Mouse (Mus musculus): ENCODE measurements around the gene Slc23a2. TPM values are rescaled to one million over a fixed set of nuclear protein-coding genes. Genes with fewer than 3 reads are reported as not detected.

Slc23a2 gene
- polyA plus RNA-seq, 1 experiment from 2014 or later: 14.2 TPM

DNA sequence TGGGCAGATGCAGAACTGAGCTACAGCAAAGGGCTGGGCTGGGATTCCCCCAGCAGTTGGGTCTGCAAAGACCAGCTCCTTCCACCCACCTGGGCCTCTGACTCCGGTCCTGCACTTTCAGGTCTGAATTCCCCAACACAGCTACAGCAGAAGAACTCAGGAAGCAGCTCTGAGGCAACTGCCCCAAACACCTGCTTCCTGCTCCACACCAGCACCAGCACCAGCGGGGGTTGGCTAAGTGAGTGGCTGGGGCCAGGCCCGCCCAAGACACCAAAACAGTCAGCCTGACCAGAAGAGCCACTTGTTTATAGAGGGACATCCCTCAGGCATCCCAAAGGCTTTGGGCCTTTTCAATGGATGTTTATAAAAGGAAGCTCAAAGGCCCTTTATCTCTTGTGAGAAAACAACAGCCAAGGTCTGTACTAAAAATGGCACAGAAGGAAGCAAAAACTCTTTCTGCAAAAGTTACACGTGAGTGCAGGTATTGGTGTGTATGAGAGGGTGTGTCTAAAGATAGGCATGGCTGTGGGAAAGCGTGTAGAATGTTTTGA, 123.8 kb downstream of the Slc23a2 start:
- Histone ChIP-seq H3K4me2 (ENCODE audit: low read depth, low read length, severe bottlenecking) (no peak overlapping the region), H3K9ac (ENCODE audit: low read length) (no peak overlapping the region), H3K36me3 (ENCODE audit: control insufficient read depth, insufficient read depth, low read length) (no peaks in the 10 kb centered on the region), H3K4me1 (replicated peaks; ENCODE audit: control insufficient read depth, insufficient read depth, low read length) (no peaks in the 10 kb centered on the region), H3K9me3 (ENCODE audit: control insufficient read depth, low read length) (no peaks in the 10 kb centered on the region), H3K4me3 (ENCODE audit: low read depth, low read length) (no peak overlapping the region), H3K27ac (ENCODE audit: low read depth, low read length) (no peak overlapping the region), H3K27me3 (ENCODE audit: control insufficient read depth, insufficient read depth, low read length) (no peaks in the 10 kb centered on the region)
- DNase-seq (ENCODE audit: low spot score) (no peak), ATAC-seq (replicated peaks; ENCODE audit: low FRiP score) (no peak)
- WGBS: 75% methylated on average over 5 of the region's 5 CpGs

DNA sequence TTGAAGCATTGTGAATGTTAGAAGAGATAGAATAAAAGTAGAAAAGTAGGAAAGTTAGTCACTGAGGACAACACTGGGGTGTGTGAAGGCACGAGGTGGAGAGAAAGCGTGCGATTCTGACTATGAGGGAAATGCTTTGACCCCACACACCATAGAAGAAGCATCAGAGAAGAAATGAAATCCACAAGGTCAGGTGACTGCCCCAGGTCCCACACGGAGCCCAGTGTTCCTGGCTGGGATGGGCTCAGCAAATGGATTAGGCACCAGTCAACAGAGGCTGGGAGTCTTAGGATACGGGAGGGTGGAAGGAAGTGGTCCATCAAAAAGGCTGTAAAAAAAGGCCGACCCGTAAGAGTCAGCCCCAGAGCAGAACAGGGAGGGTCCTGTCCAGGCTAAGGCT, 124.5 kb downstream of the Slc23a2 start:
- Histone ChIP-seq H3K36me3 (ENCODE audit: control insufficient read depth, insufficient read depth, low read length) (no peaks in the 10 kb centered on the region), H3K4me1 (replicated peaks; ENCODE audit: control insufficient read depth, insufficient read depth, low read length) (no peaks in the 10 kb centered on the region), H3K4me2 (ENCODE audit: low read depth, low read length, severe bottlenecking) (no peak overlapping the region), H3K27ac (ENCODE audit: low read depth, low read length) (no peak overlapping the region), H3K4me3 (ENCODE audit: low read depth, low read length) (no peak overlapping the region), H3K27me3 (ENCODE audit: control insufficient read depth, insufficient read depth, low read length) (no peaks in the 10 kb centered on the region), H3K9ac (ENCODE audit: low read length) (no peak overlapping the region), H3K9me3 (ENCODE audit: control insufficient read depth, low read length) (no peaks in the 10 kb centered on the region)
- 93% methylated on average over 7 of the region's 7 CpGs for WGBS
- no peak for ATAC-seq (replicated peaks; ENCODE audit: low FRiP score)
- DNase-seq (ENCODE audit: low spot score): no peak

DNA sequence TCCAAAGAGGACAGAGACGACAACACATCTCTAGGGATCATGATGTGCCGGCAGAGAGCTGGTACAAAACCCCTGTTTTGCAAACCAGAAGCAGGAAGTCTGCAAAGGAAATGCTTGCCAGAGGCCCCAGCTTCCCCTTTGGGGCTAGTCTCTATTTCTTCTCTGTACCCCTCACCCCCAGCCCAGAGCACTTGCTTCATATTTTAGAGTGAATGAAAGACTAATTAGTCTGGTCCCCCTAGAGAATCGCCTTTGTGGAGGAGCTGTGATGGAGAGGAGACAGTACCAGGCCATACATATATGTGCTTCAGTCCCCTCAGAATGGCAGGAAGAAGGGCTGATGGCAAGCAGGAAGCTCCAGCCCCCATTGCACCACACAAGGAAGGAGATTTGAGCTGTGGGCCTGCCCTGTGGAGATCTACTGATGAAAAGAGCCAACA, 125.5 kb downstream of the Slc23a2 start:
- Histone ChIP-seq H3K27me3 (ENCODE audit: control insufficient read depth, insufficient read depth, low read length) (no peaks in the 10 kb centered on the region), H3K9me3 (ENCODE audit: control insufficient read depth, low read length) (no peaks in the 10 kb centered on the region), H3K4me3 (ENCODE audit: low read depth, low read length) (no peak overlapping the region), H3K36me3 (ENCODE audit: control insufficient read depth, insufficient read depth, low read length) (no peaks in the 10 kb centered on the region), H3K9ac (ENCODE audit: low read length) (no peak overlapping the region), H3K27ac (ENCODE audit: low read depth, low read length) (no peak overlapping the region), H3K4me1 (replicated peaks; ENCODE audit: control insufficient read depth, insufficient read depth, low read length) (no peaks in the 10 kb centered on the region), H3K4me2 (ENCODE audit: low read depth, low read length, severe bottlenecking) (no peak overlapping the region)
- DNase-seq (ENCODE audit: low spot score) (no peak), ATAC-seq (replicated peaks; ENCODE audit: low FRiP score) (no peak)
- 84% methylated on average over 3 of the region's 3 CpGs for WGBS

DNA sequence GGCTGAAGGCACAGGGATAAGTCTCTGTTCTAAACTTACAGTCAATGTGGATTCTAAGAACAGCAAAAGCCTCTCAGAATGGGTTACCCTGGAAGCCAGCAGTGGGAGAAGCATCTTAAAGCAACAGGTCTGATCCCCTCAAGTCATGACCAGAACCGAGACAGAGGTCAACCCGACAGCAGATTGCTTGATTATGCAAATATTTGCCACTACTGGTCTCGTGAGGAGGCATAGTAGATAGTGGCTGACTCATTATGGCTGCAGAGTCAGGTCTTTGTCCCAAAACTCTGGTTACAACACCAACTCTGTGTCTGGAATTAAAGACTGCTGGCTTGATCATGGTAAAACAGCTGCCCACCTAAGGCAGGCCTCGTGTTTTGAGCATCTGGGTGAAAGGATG, 126.8 kb downstream of the Slc23a2 start:
- no peaks in the 10 kb centered on the region for H3K4me1 ChIP-seq (replicated peaks; ENCODE audit: control insufficient read depth, insufficient read depth, low read length)
- H3K9ac ChIP-seq (ENCODE audit: low read length): no peak overlapping the region
- H3K27me3 ChIP-seq (ENCODE audit: control insufficient read depth, insufficient read depth, low read length): no peaks in the 10 kb centered on the region
- no peaks in the 10 kb centered on the region for H3K9me3 ChIP-seq (ENCODE audit: control insufficient read depth, low read length)
- no peak overlapping the region for H3K27ac ChIP-seq (ENCODE audit: low read depth, low read length)
- ATAC-seq (replicated peaks; ENCODE audit: low FRiP score) (no peak), DNase-seq (ENCODE audit: low spot score) (no peak)
- H3K4me2 ChIP-seq (ENCODE audit: low read depth, low read length, severe bottlenecking): no peak overlapping the region
- no peaks in the 10 kb centered on the region for H3K36me3 ChIP-seq (ENCODE audit: control insufficient read depth, insufficient read depth, low read length)
- 74% methylated on average over 4 of the region's 4 CpGs for WGBS
- H3K4me3 ChIP-seq (ENCODE audit: low read depth, low read length): no peak overlapping the region

DNA sequence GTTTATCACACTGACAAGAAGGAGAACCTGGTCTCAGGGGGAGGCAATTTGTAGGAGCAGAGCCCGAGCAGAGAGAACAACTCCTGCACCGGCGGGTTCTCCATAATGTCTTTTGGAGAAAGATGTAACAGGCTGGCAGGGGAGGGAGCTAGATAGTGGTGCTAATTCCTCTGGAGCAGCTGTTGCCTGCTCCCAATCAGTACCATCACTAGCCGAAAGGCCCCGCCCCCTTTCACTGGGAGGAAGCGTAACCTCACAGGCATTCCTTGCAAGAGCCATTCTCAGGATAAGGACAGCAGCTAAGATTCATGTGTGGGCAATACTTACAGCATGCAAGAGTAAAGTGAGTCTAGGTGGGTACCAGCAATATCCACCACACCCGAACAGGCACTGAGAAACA, 127.3 kb downstream of the Slc23a2 start:
- H3K27ac ChIP-seq (ENCODE audit: low read depth, low read length): no peak overlapping the region
- no peak for ATAC-seq (replicated peaks; ENCODE audit: low FRiP score)
- no peak for DNase-seq (ENCODE audit: low spot score)
- H3K9me3 ChIP-seq (ENCODE audit: control insufficient read depth, low read length): no peaks in the 10 kb centered on the region
- H3K36me3 ChIP-seq (ENCODE audit: control insufficient read depth, insufficient read depth, low read length): no peaks in the 10 kb centered on the region
- no peak overlapping the region for H3K4me3 ChIP-seq (ENCODE audit: low read depth, low read length)
- WGBS: 62% methylated on average over 7 of the region's 7 CpGs
- no peaks in the 10 kb centered on the region for H3K4me1 ChIP-seq (replicated peaks; ENCODE audit: control insufficient read depth, insufficient read depth, low read length)
- no peaks in the 10 kb centered on the region for H3K27me3 ChIP-seq (ENCODE audit: control insufficient read depth, insufficient read depth, low read length)
- no peak overlapping the region for H3K4me2 ChIP-seq (ENCODE audit: low read depth, low read length, severe bottlenecking)
- no peak overlapping the region for H3K9ac ChIP-seq (ENCODE audit: low read length)

DNA sequence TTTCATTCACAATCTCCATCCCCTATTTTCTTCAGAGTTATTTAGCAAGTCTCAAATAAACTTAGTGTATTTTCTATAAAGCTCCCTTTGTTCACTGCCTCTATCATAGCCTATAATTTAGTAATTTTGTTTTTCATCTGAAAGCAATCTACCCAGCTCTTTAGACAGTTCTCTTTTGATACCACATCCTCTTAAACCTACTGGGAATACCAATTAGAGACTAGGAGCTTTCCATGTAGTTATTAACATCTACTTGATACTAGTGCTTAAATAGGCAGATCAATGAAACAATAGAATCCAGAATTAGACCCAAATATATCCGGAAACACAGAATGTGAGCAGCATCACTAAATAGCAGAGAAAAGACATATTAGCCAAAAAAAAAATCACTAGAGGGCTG, 128.9 kb downstream of the Slc23a2 start:
- no peak overlapping the region for H3K9ac ChIP-seq (ENCODE audit: low read length)
- DNase-seq (ENCODE audit: low spot score): no peak
- ATAC-seq (replicated peaks; ENCODE audit: low FRiP score): no peak
- H3K4me2 ChIP-seq (ENCODE audit: low read depth, low read length, severe bottlenecking): no peak overlapping the region
- no peak overlapping the region for H3K27ac ChIP-seq (ENCODE audit: low read depth, low read length)
- no peaks in the 10 kb centered on the region for H3K4me1 ChIP-seq (replicated peaks; ENCODE audit: control insufficient read depth, insufficient read depth, low read length)
- H3K9me3 ChIP-seq (ENCODE audit: control insufficient read depth, low read length): no peaks in the 10 kb centered on the region
- 76% methylated on average over 1 of the region's 1 CpGs for WGBS
- H3K27me3 ChIP-seq (ENCODE audit: control insufficient read depth, insufficient read depth, low read length): no peaks in the 10 kb centered on the region
- H3K36me3 ChIP-seq (ENCODE audit: control insufficient read depth, insufficient read depth, low read length): no peaks in the 10 kb centered on the region
- H3K4me3 ChIP-seq (ENCODE audit: low read depth, low read length): no peak overlapping the region

DNA sequence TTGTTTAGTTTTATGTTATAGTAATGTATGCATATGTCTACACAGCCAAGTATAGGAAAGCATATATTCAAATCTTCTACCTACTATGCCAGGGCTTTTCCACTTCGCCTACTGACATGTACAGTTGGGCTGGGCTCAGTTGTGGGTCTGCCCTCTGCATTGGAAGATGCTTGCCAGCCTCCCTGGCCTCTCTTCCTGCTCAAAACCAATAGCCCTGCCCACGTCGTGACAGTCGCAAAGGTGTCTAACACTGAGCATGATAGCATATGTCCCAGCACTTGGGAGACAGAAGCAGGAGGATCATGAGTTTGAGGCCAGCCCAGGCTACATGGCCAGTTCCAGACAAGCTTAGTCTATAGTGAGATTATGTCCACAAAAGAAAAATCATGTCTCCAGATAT, 131.8 kb downstream of the Slc23a2 start:
- Histone ChIP-seq H3K9me3 (ENCODE audit: control insufficient read depth, low read length) (no peaks in the 10 kb centered on the region), H3K9ac (ENCODE audit: low read length) (no peak overlapping the region), H3K27me3 (ENCODE audit: control insufficient read depth, insufficient read depth, low read length) (no peaks in the 10 kb centered on the region), H3K4me2 (ENCODE audit: low read depth, low read length, severe bottlenecking) (no peak overlapping the region), H3K27ac (ENCODE audit: low read depth, low read length) (no peak overlapping the region), H3K4me3 (ENCODE audit: low read depth, low read length) (no peak overlapping the region), H3K36me3 (ENCODE audit: control insufficient read depth, insufficient read depth, low read length) (no peaks in the 10 kb centered on the region; the same call in 1 of the 2 replicates), H3K4me1 (replicated peaks; ENCODE audit: control insufficient read depth, insufficient read depth, low read length) (no peaks in the 10 kb centered on the region)
- ATAC-seq (replicated peaks; ENCODE audit: low FRiP score) (no peak), DNase-seq (ENCODE audit: low spot score) (no peak)
- WGBS: 92% methylated on average over 4 of the region's 4 CpGs

DNA sequence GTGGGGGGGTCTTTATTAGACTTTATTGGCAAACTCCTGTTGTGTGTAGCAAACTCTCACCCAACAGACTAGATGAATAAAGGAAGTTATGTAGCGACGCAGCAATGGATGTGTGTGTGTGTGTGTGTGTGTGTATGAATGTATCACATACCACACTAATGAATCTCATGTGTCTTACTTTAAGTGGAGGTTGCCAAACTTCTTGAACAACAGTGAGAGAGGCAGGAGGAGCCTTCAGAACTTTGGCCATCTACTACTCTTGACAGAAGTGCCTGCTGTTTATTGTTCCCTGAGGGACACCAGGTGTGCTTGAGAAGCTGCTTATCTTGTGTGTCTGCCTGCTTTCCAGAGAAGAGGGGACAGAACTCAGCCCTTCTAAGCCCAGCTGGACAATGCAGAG, 134.1 kb downstream of the Slc23a2 start:
- H3K9ac ChIP-seq (ENCODE audit: low read length): no peak overlapping the region
- ATAC-seq (replicated peaks; ENCODE audit: low FRiP score): no peak
- no peaks in the 10 kb centered on the region for H3K4me1 ChIP-seq (replicated peaks; ENCODE audit: control insufficient read depth, insufficient read depth, low read length)
- no peak overlapping the region for H3K4me2 ChIP-seq (ENCODE audit: low read depth, low read length, severe bottlenecking)
- no peaks in the 10 kb centered on the region; the same call in 1 of the 2 replicates for H3K36me3 ChIP-seq (ENCODE audit: control insufficient read depth, insufficient read depth, low read length)
- no peaks in the 10 kb centered on the region for H3K27me3 ChIP-seq (ENCODE audit: control insufficient read depth, insufficient read depth, low read length)
- H3K9me3 ChIP-seq (ENCODE audit: control insufficient read depth, low read length): no peaks in the 10 kb centered on the region
- H3K4me3 ChIP-seq (ENCODE audit: low read depth, low read length): no peak overlapping the region
- H3K27ac ChIP-seq (ENCODE audit: low read depth, low read length): no peak overlapping the region
- 90% methylated on average over 2 of the region's 2 CpGs for WGBS
- no peak for DNase-seq (ENCODE audit: low spot score)

DNA sequence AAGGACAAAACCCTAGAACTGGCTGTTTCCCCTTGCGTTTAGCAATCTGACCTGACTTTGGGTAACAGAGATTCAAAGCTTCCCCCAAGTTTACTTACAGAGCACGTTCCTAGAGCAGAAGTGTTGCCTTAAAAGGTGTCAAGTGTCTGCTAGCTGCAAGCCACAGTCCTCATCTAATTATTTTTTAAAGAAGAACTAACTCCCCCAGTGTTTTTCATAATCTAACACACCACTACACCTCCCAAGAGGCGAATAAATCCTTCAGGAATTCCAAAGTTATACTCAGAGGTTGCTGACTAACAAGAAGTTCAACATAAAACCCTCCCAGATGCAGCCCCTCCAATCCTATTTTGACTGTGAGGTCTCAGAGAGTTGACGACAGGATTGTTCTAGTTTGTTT, 136.7 kb downstream of the Slc23a2 start:
- H3K4me3 ChIP-seq (ENCODE audit: low read depth, low read length): no peak overlapping the region
- H3K4me1 ChIP-seq (replicated peaks; ENCODE audit: control insufficient read depth, insufficient read depth, low read length): no peaks in the 10 kb centered on the region
- 68% methylated on average over 4 of the region's 4 CpGs for WGBS
- H3K36me3 ChIP-seq (ENCODE audit: control insufficient read depth, insufficient read depth, low read length): no peaks in the 10 kb centered on the region; the same call in 1 of the 2 replicates
- no peak overlapping the region for H3K27ac ChIP-seq (ENCODE audit: low read depth, low read length)
- H3K27me3 ChIP-seq (ENCODE audit: control insufficient read depth, insufficient read depth, low read length): no peaks in the 10 kb centered on the region
- no peak for ATAC-seq (replicated peaks; ENCODE audit: low FRiP score)
- no peaks in the 10 kb centered on the region for H3K9me3 ChIP-seq (ENCODE audit: control insufficient read depth, low read length)
- H3K4me2 ChIP-seq (ENCODE audit: low read depth, low read length, severe bottlenecking): no peak overlapping the region
- H3K9ac ChIP-seq (ENCODE audit: low read length): no peak overlapping the region
- no peak for DNase-seq (ENCODE audit: low spot score)

Data from forebrain, embryonic 11.5 days (tissue).